Mouse (Mus musculus) ES-Bruce4 (cell line): ENCODE results near the gene Spsb4.

Experiments
- CTCF ChIP-seq: IDR thresholded peaks from one replicate; pipeline ENCODE4 v1.8.1; 2011; ENCODE audit warnings: low read depth, low read length
- EP300 ChIP-seq: IDR thresholded peaks from 2 replicates; pipeline ENCODE4 v1.6.1; 2011; ENCODE audit warnings: low read depth, low read length; ENCODE audit not compliant: insufficient read depth
- POLR2A ChIP-seq: IDR thresholded peaks from one replicate; pipeline ENCODE4 v1.8.1; 2011; ENCODE audit warnings: low read length; ENCODE audit not compliant: insufficient read depth

DNA sequence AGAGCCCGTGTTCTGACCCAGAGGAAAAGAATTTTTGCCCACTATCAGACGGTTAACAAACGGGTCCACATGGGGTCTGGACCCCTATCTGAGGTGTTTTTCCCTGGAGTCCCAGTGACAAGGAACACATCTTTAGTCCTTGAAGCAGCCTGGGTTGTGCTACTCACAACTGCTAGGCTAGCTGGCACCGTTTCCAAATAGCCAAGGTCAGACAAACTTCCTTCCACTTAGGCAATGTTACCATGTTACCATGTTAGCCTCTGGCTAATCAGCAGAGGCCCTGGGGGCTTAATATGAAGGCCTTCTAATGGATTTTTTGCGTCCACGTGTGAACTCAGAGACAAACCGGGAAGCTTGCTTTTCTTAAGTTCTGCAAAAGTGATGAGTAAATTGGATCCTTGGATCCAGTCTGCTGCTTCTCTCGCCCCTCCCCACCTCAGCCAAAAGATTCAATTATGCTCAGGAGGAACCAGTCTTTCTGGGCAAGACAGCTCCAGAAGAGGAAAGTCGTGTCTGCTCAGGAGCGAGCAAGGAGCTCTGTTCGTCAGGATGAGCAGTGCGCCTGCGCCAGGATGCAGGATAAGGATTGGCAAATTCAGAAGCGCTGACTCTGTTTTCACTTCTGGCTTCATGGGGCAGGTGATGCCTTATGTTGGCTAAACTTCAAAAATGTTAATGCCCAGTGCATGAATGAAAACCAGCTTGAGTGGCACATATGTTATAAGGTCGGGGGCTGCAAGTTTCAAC, 64.4 kb downstream of the Spsb4 start:
- no peak for TF ChIP-seq CTCF
- TF ChIP-seq EP300: no peak
- no peak for TF ChIP-seq POLR2A
